Mouse (Mus musculus): ENCODE measurements around the gene Phf12. TPM values are rescaled to one million over a fixed set of nuclear protein-coding genes. Genes with fewer than 3 reads are reported as not detected.

Gene Phf12
- total RNA-seq (2015) (51.2 and 64.5 TPM in 2 replicates), total RNA-seq (2017) (21.0 and 26.3 TPM in 2 replicates)

DNA sequence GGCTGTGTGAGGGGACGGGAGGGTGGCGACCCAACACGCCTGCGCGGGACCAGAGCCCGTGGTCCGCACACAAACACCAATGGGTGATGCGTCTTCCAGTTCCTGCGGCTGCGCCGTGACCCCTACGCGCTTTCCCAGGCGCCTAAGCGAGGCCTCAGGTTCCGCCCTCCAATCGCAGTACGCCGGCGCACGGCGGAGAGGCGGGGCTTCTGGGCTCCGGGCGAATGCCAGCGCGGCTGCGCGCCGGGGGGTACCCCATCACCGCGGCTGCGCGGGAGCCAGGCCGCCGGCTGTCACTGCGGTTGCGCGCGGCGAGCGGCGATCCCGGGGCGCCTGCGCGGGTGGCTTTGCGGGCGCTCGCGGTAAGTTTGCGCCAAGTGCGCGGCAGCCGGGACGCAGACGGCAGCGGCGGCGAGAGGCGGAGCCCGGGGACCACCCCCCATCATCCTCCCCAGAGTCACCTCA is at the start of gene Phf12:
Phf12 (plus strand) TSS at position 314 of the 465 bp plus-strand sequence.
- peak; percentile 80 for ATAC-seq (ENCODE audit: poor library complexity, severe bottlenecking)

DNA sequence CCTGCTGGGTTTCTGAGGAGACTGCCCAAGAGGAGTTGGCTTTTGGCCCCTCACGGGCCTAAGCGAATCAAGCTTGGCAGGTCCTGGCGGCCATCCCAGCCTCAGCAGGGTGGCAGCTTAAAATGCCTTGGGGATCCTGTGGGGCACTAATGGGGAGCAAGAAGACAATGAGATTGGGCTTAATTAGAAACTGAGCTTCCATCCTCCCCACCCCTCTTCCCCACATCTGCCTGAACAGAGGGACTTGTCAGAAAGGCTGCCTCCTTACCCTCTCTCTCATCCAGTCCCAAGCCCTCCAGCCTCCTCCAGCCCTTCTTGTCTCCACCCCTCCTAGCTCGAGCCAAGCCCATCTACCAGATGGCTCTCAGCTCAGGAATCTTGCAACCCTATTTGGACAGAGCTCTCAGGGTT is 48.4 kb upstream of the Phf12 start:
- no peak for ATAC-seq (ENCODE audit: poor library complexity, severe bottlenecking)

DNA sequence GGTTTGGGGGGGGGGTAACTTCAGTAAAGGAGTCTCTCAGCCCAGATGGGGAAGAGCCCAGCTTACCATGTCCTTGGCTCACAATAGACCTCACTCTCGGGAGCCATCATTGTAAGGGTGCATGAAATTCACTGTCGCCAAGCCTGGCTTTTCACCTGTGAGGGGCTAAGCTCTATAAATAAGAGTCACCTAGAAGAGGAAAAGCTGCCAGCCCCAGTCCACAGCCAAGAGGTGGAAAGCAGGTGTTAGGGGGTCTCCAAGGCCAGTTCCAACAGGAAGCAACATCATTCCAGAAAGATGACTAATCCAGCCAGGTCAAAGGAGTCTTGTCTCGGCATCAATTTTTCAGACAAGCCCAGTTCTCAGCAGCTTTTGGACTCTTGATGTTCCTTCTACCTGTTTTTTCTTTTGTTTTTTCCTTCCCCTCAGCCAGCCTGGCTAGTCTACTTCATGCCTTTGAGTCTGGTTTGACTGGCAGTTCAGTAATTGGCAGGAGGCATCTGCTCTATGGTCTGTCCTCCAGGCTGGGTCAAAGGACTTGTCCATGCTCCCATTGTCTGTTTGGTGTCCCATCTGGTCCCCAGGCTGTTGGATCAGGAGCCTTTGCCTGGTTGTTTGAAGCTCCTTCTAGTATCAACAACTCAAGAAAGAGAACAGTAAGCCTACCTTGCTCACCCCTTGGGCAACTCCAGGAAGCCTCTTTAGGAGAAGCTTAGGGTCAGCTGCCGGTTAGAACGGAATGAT is 47.8 kb upstream of the Phf12 start:
- ATAC-seq (ENCODE audit: poor library complexity, severe bottlenecking) = no peak

DNA sequence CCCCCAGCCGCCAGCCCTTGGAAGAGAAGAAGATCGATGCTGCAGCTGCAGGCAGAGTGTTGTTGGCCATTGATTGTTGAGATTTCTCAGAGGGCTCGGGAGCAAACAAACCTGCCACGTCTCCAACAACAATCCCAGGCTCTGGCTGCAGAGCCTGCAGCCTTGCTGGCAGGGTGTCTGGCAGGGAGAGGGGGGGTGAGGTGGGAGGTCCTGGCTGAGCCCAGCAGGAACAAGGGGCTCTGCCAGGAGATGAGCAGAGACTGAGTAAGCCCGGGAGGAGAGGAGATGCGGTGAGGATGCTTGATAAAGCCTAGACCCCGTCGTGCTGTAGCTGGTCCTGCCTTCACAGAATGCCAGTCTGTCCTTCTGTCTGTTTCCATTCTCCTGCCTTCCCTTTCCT is 45.7 kb upstream of the Phf12 start:
- no peak for ATAC-seq (ENCODE audit: poor library complexity, severe bottlenecking)

DNA sequence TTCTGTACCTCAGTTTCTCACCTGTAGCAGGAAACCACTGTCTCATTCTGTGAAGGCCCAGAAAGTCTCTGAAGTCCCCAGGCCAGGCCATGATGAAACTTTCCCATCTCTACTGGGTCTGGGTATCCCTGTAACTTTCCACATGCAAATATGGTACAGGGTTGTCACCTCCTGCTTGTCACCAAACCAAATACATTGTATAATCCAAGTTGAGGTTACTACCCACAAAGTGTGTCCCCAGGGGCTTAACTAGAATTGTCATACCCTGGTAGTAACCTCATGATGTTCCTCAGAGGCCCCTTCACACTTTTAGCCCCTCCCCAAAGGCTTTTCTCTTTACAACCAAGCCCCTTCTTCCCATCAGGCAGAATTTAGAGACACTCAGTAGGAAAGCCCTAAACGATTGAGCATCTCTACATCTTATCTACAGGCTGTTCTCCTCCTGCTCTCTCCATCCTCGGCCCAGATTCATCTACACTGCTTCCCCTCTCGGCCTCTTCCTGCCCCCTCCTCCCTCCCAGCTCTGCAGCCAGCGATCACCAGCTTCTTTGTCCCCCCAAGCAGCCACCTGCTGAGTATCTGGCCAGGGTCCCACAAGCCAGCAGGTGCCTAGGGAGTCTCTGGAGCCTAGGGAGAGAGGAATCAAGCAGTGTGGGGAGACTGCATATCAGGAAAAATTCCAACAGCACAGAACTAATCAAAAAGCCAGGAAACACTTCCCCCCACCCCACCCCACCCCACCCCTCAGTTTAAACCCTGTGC is 44.7 kb upstream of the Phf12 start:
- ATAC-seq (ENCODE audit: poor library complexity, severe bottlenecking) = no peak

DNA sequence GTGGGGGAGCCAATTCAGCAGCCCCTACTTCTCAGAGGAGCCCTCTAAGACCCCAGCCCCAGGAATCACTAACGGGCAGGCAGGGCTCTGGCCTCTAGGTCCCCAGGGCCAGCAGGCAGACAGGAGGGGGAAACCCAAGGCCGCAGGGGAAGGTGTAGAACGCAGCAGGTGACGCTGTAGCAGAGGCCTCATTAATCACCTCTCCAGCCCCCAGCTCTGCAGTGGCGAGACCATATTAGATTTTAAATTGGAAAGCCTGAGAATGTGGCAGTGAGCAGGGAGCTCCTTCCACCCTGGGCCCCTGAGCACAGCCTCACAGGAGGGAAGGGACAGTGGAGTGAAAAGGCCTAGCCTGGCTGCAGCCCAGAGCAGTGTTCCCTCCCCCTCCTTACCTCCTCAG is 40.3 kb upstream of the Phf12 start:
- ATAC-seq (ENCODE audit: poor library complexity, severe bottlenecking) = no peak

DNA sequence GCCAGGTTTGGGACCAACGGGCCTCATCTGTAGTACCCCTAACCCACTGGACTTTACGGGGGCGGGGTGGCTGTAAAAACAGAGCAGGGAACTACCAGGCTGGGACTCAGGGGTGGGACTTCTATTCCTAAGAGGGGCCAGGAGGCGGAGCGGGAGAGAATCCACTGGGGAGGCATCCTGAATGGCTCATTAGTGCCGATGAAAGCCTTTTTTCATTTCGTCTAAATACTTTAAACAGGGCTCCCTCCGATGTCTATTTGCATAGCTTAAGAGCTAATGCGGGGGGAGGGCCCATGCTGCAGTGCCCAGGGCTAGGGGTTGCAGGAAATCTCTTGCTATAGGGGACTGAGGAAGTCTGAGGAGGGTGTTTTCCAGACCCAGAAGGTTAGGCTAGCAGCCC is 34.7 kb upstream of the Phf12 start:
- ATAC-seq (ENCODE audit: poor library complexity, severe bottlenecking) = no peak

DNA sequence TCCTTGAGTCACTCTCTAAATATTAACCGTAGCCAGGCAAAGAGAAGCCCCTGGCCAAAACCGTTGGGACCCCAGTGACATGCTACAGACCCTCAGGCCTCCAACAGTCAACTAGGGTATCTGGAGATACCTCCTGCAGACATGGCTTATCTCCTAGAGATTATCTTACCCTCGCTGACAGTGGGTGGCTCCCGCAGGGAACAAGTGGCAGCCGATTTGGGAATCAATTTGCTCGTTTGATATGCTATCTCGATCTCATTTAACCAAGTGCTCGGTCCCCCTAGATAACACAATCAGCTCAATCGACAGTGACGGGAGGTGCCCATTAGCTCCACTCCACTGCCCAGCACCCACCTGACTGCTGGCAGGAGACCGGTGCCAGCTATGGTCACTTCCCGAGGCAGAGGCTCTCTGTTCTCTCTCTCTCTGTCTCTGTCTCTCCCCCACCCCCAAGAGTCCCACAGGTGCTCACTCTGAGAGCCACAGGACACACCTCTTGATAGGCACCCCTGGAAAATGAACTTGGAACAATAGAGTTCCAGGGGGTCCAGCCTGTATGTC is 32.3 kb upstream of the Phf12 start:
- ATAC-seq (ENCODE audit: poor library complexity, severe bottlenecking) = no peak

DNA sequence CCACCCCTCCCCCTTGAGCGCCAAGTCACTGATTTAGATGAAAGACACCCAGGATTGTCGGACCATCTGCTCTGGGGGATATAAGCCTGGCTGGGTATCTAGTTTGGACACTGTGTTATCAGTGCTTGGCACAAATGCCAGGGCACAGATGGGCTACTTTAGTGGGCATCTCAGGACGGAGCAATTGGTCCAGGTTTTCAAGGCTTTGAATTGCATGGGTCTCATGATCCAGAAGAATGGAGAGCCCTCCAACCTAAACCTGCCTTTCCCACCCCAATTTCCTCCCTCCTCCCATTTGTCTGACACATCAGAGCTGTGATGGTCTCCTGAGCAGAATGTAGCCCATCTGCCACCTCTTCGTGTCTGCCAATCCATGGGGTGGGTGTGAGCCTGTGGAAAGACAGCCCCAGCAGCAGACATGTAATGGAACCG is 31.7 kb upstream of the Phf12 start:
- no peak for ATAC-seq (ENCODE audit: poor library complexity, severe bottlenecking)

DNA sequence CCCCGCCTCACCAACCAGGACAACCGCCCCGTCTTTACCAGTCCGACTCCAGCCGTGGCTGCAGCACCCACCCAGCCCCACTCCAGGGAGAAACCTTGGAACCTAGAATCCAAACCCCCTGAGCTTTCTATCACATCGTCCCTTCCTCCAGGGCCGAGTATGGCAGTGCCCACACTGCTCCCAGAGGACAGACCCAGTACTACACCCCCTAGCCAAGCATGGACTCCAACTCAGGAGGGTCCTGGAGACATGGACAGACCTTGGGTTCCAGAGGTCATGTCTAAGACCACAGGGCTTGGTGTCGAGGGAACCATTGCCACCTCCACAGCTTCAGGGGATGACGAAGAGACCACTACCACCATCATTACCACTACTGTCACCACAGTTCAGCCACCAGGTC is 28.9 kb upstream of the Phf12 start:
- no peak for ATAC-seq (ENCODE audit: poor library complexity, severe bottlenecking)

DNA sequence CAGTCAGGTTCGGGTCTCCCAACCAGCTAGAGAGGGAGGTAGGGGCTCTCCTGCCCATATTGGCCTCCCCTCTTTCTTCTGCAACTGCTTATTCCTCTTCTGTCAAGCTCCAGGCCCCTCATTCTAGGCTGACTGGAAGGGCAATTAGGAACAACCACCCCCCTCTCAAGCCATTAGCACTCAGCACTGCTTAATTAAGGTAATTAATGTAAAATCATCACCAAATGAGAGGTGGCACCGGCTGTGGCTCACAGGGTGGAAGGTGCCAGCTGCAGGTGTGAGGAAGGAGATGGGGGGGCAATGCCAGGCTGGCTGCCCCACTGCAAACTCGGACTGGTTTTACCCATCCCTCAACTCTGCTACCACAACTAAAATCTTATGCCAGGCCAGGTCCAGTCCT is 26.1 kb upstream of the Phf12 start:
- no peak for ATAC-seq (ENCODE audit: poor library complexity, severe bottlenecking)

DNA sequence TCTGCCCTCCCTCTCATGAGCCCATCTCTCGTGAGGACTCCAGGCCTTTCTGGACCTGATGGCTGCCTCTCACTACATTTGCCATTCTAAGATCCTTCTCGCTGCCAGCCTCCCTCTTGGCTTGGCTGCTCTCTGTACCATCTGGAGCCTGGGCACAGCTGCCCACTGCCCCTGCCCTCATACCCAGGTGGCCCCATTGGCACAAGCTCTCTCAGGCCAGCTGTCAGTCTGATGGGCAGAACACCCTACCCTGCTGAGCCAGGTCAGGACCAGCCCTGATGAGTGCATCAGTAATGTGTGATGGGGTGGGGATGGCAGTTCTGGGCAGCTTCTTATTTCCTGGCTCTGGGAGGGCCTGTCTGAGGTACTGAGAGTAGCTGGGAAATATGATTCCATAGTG is 24.3 kb upstream of the Phf12 start:
- no peak for ATAC-seq (ENCODE audit: poor library complexity, severe bottlenecking)

DNA sequence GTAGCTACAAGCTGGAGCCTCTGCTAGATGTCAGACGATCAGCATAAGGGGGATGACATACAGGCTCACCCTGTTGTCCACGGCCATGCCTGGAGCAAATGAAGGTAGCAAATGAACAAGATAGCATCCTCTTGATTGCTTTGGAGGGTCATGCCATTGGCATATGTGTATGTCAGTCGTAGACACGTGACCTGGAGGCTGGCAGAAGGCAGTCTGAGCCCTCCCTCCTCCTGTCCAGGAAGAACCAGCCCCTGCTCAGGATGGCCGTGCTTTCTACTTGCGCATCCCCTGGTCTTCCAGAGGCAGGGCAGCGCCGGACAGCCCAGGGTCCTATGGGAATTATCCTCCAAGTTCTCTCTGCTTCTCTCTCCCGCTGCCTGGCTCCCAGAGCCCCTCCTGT is 23.6 kb upstream of the Phf12 start:
- no peak for ATAC-seq (ENCODE audit: poor library complexity, severe bottlenecking)

DNA sequence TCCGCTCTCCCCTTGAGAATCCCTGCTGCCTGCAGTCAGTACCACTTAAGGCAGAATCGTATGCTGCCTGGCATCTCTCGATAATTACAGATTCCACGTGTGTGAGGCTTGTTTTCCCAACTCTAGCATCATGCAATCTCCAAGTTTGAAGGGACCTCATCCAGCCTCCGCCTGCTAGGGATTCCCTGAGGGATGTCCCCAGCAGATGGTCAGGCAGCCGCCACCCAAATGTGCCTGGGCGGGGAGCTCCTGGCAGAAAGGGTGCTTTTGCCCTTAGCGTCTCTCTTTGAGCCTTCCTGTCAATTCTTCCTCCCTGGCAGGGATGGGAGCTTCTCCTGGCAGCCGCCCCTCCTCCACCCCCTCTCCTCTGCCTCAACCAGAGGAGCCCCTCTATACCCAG is 22.4 kb upstream of the Phf12 start:
- ATAC-seq (ENCODE audit: poor library complexity, severe bottlenecking) = no peak

DNA sequence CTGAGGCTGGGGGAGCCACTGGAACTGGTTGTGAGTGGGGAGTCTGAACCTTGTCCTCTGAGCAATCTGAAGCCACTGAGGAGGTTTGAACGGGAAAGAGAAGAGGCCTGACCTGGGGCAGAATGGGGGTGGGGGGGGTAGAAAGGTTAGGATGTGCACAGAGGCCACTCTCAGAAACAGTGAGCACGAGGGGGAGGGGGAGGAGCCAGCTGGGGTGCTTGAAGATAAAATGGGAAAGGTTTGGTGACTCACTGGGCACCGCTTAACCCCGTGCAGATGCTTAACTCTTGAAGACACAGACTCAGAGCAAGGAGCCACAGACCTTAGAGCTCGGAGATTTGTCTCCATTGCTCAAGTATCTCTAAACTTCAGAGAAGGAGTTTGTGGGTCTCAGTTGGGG is 21.7 kb upstream of the Phf12 start:
- ATAC-seq (ENCODE audit: poor library complexity, severe bottlenecking) = no peak

DNA sequence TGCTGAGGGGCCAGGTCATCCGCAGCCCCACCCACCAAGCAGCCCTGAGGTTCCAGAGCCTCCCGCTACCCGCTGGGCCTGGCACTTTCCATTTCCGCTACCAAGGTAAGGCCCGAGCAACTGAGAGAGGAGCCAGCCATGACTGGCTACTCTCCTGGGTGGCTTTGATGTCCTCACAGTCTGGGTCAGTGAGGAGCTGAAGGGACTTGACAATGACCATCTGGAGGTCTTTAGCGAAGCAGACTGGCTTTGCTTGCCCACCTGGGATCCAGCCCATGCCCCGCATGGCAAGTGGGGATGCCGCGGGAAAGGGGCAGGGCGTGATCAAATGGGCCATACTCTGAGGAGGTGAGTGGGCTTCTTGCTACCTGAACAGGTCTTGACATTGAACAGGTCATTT is 19.6 kb upstream of the Phf12 start:
- ATAC-seq (ENCODE audit: poor library complexity, severe bottlenecking) = no peak

DNA sequence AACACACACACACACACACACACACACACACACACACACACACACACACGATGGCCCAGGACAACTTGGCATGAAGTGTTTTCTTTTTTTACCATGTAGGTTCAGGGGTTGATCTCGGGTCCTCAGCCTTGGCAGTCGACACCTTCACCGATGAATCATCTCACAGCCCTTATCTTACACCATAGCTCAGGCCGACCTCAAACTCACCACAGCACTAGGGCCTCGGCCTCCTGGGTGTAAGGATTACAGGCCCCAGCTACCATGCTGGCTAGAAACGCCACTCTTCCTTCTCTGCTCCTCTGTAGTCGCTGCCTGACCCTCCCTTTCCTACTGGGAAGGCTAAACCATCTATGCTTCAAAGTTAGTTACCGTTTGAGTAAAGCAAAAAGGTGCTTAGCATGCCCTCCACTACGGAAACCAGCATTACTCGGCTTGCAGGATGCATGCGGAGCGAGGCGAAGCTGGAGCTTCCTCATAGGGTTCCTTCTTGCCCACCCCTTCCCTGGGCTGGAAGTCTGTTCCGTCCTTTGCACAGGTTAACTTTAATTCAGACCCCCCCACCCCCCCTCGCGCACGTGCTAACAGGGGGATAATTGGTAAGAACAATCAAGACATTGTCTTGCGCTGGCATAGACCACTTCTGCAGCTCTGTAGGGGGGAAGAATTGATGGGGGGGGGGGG is 18.0 kb upstream of the Phf12 start:
- no peak for ATAC-seq (ENCODE audit: poor library complexity, severe bottlenecking)

DNA sequence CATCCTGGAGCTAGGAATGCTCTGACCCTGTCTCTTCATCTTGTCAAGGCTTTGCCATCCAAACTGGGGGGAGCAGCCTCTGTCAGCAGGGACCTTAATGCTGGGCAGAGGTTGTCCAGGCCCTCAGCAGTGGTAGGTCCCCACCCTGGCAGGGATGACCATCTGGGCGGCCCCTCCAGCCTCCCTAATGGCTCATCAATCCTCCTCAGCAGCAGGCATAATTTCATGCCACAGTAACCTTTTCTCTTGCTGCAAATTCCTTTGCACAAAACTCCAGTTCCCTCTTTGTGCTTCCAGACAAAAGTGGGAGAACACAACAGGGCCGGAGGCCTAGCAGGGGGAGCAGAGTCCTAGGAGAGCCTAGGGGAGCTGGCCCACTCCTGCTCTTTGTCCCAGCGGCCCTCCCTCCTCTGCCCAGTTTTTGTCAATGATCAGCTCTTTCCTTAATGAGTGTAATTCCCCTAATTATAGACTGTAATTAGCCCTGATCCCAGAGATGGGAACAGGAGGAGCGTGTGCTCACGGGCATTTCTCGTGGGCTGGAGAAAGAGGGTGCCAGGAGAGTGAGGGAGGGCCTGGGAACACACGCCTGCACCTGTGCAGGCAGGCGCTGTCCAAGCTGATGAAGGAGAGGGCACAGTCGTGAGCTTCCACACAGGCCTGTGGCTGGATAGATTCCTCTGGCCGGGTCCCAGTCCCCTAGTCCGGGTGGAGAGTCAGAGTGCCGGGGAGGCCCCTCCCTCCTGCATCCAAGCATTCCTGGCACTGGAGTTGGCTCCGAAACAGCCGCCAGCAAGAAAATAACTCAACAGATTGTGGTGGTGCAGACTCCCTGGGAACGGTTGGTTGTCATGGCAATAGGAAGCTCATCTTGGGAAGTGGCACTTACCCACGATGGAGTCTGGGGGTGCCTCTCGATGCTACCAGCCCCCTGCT is 17.2 kb upstream of the Phf12 start:
- no peak for ATAC-seq (ENCODE audit: poor library complexity, severe bottlenecking)

DNA sequence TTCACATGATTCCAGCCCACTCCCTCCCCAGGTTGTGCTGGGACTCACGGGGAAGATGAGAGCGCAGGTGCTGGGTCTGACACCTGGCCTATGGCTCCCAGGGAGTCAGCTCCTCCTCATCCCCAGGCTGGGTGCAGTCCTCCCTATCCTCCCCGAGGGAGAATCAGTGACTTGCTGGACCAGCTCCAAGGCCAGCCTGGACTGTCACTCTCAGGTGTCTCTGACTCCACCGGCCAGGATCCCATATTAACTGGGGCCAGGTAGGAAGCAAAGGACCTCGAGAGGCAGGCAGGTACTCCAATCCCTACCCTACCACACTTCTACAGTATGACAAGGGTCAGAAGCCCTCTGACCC is 16.5 kb upstream of the Phf12 start:
- ATAC-seq (ENCODE audit: poor library complexity, severe bottlenecking) = no peak

DNA sequence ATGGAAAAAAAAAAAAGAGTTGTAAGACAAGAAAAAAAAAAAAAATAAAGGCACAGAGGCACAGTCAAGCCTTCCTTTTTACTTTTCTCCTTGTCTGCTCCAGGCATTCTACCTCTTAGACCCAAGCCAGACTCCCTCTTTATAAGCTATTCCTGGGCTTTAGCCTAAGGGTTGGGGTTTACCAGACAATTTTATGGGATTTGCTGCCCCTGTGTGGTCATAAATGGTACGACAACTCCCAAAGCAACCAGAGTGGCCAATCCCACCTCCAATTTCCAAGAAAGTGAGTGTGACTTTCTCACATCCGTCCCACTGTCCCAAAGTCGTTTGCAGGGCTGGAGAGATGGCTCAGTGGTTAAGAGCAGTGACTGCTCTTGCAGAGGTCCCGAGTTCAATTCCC is 15.4 kb upstream of the Phf12 start:
- ATAC-seq (ENCODE audit: poor library complexity, severe bottlenecking) = 0 out of 2 replicates have a peak, but pooled peaks have one; percentile 54

Measured in megakaryocyte, adult 5-6 weeks (primary cell).